Mouse (Mus musculus) gonadal fat pad, adult 2 months (tissue): Measurements from ENCODE around the gene Cabp1. TPM values are rescaled to one million over a fixed set of nuclear protein-coding genes. Genes with fewer than 3 reads are reported as not detected.
"Not testable (repeated sequence)": the region's sequence is repeated elsewhere in the genome, so short reads cannot be mapped to it uniquely, and the experiment has no call there.

Experiments
- DNase-seq: peaks from one replicate; pipeline ENCODE4 v3.0.0-alpha.2; 2012; ENCODE audit warnings: low read depth
- polyA plus RNA-seq: library from polyadenylated mRNA; depleted of rRNA; stranded (reverse); fragments of >200 nt; gene quantifications from 2 replicates; pipeline ENCODE4 v1.2.3, GENCODE M21; 2012

Cabp1 gene
- polyA plus RNA-seq, 1 experiment = 3.3 TPM

DNA sequence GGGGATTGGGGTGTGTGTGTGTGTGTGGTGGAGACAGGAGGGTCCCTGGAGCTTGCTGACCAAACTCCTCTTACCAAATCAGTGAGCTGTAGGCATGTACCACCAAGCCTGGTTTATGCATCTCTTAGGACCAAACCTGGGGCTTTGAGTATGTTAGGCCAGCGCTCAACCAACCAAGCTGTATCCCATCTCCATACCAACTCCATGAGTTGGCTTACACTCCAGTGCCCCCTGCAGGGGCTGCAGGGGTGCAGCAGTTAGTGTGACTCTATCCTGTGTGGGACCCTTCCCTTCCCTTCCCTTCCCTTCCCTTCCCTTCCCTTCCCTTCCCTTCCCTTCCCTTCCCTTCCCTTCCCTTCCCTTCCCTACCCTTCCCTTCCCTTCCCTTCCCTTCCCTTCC, 19.6 kb downstream of the Cabp1 start:
- DNase-seq = no peak

DNA sequence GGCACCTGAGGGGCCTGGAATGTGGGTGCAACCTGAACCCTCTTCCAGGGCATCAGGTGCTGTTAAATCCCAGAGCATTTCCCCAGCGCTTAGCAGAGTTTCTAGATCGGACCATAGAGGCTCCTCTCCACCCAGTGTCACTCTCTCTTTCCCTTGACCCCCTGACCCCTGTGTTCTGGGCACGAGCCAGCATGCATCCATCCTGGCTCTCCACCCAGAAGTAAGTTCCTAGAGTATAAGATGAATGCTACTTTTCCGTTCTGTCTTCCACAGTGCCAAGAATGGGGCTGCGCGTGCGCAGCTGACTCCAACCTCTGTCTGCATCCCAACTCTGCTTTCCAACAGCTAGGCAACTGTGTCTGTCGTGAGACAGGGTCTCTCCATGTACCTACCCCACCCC, 24.0 kb downstream of the Cabp1 start:
- DNase-seq = no peak

DNA sequence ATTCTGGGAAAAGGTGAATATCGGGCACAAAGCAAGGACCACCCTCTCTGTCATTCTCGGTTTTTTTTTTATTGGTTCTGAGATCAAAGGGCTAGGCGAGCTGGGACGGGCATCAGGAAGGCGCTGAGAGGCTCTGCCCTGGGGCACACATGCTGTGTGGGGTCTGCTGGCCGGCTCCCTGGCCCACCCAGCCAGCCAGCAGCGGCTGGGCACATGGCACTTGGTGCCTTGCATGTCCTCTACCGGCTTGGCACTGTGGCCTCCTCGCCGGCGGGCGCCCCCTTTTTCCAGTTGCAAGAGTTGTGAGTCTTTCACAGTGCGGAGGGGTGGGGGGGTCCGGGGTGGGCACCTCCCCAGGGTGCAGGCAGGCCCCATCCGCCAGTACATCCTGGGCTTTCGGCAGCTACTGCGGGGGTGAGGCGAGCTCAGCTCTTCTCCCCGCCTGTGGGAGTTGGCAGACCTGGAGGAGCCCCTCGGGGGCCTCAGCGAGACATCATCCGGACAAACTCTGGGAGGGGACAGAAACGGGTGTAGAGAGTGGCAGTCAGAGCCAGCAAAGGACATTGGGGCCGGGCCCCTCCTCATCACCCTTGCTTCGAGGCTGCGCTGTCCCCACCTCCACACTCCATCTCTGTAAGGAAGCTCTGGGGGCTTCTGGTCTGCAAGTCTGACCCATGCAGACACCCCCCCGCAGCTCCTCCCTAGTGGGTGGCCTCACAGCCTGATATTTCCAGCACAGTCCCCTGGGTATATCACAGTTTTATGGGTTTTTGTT, 25.4 kb downstream of the Cabp1 start:
- DNase-seq = no peak

DNA sequence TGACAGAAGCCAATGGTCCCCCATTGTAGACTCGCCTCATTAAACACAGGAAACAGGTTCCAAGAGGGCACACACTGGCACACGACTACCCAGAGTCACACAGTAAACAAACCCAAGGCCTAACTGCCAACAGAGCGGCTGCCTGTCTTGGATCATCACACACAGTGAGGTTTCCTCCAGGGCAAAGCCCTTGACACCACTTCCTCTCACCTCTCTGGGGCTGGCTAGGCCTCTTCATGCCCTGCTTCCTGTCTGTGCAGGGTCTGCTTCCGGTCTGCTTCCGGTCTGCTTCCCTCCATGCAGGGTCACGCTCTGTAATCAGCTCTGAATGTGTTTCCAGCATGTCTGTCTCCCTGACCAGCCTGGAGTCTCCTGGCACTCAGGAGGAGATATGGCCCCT, 26.8 kb downstream of the Cabp1 start:
- no peak for DNase-seq

DNA sequence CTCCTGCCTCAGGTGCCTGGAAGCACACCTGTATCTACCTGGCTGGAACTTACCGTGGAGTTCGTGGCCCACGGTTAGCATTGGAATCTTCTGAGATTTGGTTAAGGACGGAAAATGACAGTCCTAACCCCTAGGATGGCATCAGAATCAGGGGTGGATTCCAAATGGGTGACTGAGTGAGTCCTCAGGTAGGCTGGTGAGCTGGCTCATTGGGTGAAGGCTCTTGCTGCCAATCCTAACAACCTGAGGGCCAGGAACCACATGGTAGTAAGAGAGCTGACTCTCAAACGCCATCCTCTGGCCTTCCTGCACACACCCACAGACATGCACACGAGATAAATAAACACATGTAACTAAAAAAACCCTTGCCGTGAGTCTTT, 27.4 kb downstream of the Cabp1 start:
- DNase-seq = peak; percentile 80

DNA sequence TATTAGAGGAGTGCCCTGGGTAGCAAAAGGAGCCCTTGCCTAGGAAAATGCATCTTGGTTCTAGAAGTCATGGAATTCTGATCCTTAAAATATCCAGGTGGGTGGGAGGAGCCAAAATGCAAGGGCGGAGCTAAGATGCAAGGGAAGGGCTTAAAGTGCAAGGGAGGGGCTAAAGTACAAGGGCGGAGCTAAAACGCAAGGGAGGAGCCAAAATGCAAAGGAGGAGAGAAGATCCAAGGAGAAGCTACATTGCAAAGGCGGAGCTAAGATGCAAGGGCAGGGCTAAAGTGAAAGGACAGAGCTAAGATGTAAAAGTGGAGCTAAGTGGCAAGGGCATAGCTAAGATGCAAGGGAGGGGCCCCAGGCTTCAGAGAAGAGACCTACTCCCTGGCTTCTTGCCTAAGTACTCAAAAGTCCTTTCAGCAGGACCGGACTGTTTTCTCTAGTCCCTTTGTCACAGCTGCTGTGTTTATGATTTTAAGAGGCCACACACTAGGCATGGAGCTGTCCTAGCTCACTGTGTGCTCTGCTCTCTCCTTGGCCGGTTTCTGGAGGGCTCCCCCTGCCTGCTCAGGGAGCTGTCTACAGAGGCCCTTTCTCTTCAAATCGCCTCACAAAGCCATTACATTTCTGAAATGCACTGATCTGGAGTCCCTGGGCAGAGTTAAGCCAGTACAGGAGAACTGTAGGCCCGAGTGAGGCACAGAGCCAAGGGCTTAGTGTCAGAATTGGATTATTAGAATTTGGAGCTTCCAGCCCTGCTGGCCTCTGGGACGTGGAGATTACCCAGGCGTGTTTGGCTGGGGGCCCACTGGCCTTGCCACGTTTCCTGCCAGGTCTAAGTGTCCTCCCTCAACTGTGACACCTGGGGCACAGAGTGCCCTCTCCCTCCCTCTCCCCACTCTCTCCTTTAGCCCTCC, 28.0 kb downstream of the Cabp1 start:
- peak; percentile 77 for DNase-seq

DNA sequence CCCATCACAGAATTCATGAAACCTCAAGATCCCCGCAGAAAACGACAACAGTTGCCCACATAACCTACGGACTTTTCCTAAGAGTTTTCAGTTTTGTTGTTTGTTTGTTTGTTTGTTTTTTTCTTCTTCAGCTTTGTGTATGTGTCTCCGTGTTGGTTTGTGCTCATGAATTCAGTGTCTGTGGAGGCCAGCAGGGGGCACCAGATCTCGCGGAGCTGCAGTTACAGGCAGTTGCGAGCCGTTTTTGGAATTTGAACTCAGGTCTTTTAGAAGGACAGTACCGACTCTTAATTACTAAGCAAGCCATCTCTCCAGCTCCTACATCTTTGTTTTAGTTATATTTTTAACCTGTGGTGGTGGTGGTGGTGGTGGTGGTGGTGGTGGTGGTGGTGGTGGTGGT, 28.8 kb downstream of the Cabp1 start:
- no peak for DNase-seq

DNA sequence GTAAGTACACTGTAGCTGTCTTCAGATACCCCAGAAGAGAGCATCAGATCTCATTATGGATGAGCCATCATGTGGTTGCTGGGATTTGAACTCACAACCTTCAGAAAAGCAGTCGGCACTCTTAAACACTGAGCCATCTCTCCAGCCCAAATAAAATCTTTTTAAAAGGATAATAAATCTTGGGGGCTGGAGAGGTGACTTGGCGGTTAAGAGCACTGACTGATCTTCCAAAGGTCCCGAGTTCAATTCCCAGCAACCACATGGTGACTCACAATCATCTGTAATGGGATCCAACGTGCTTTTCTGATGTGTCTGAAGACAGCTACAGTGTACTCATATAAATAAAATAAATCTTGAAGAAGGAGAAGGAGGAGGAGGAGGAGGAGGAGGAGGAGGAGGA, 29.7 kb downstream of the Cabp1 start:
- not testable (repeated sequence) for DNase-seq

DNA sequence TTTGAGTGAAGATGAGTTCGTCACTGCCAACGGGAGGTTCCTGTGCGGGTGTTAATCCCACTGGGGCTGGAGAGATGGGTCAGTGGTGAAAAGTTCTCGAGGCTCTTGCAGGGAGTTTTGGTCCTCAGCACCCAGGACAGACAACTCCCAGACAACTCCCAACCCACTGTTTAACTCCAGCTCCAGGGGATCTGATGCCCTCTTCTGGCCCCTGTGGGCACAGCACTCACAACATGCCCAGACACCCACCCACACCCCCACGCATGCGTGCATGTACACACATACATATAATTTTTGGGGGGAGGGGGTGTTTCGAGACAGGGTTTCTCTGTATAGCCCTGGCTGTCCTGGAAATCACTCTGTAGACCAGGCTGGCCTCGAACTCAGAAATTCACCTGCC, 30.6 kb downstream of the Cabp1 start:
- DNase-seq = no peak

DNA sequence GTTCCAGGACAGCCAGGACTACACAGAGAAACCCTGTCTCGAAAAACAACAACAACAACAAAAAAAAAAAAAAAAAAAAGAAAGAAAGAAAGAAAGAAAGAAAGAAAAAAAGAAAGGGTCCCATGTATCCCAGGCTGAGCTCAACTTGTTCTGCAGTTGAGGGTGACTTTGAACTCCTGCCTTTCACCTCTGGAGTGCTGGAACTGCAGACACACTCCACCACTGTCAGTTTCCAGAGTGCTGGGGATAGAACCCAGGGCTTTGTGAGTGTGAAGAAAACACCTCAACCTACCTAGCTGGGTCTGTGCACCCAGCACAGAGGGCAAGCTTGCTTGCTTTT, 32.3 kb downstream of the Cabp1 start:
- not testable (repeated sequence) for DNase-seq

DNA sequence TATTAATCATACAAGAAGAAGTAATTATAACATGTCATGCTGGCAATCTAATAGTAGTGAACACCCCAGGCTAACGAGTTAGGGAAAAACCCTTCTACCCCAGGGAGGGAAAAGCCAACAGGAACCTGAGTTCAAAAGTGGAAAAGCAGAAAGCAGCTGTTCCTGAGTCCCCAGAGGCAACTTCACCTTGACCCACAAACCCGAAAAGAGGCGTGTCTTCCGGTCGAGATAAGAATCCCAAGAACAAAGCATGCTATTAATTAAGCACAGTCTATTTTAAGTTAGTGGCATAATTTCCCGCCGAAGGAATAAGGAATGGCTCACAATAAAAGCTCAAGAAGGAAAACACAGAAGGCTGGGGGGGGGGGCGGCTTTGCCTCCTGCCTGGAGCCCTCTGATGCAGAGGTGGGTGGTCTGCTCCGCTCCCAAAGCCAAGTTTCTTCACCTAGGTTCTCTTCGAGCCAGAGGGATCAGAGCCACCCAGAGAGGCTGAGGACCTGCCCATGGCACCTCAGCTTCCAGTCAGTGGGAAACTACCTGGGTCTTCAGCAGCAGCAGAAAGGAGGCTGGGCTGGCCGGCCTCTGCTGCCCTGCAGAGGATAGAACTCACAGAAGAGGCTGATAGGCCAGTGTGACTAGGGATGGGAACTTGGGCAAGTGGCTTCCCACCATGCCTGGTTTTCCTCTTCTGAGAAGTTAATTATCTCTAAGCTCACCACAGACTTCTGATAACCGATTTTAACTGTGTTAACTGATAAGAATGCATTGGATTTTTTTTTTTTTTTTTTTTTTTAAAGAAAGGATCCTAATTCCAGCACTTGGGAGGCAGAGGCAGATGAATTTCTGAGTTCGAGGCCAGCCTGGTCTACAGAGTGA, 32.9 kb downstream of the Cabp1 start:
- no peak for DNase-seq

DNA sequence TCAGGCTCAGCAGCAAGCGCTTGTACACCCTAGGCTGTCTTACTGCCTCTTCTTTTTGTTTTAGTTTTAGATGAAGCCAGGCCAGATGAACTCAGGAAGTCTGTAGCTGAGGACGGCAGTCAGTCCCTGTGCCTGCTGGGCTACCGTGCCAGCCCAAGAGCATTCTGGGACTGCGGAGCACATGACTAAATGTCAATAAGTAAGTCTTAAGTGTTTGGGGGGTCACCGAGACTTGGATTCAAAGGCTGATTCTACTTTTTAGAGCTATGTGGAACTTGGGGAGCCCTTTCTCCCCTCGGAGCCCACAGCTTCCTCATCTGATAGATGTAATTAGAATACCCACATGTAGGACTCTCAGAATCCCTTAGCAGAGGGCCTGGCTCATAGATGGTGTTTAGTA, 33.5 kb downstream of the Cabp1 start:
- DNase-seq = no peak

DNA sequence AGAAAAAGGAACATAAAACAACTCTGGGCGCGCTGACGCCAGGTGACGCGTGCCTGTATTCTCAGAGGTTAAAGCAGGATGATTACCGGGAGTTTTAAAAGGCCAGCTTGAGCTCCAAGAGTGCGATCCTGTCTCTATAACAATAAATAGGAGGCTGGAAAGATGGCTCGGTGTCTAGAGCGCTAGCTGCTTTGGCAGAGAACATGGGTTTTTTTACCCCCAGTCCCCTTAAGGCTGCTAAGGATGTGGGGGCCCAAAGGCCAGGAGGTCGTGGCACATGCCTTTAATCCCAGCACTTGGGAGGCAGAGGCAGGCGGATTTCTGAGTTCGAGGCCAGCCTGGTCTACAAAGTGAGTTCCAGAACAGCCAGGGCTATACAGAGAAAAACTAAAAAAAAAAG, 35.0 kb downstream of the Cabp1 start:
- DNase-seq = no peak

DNA sequence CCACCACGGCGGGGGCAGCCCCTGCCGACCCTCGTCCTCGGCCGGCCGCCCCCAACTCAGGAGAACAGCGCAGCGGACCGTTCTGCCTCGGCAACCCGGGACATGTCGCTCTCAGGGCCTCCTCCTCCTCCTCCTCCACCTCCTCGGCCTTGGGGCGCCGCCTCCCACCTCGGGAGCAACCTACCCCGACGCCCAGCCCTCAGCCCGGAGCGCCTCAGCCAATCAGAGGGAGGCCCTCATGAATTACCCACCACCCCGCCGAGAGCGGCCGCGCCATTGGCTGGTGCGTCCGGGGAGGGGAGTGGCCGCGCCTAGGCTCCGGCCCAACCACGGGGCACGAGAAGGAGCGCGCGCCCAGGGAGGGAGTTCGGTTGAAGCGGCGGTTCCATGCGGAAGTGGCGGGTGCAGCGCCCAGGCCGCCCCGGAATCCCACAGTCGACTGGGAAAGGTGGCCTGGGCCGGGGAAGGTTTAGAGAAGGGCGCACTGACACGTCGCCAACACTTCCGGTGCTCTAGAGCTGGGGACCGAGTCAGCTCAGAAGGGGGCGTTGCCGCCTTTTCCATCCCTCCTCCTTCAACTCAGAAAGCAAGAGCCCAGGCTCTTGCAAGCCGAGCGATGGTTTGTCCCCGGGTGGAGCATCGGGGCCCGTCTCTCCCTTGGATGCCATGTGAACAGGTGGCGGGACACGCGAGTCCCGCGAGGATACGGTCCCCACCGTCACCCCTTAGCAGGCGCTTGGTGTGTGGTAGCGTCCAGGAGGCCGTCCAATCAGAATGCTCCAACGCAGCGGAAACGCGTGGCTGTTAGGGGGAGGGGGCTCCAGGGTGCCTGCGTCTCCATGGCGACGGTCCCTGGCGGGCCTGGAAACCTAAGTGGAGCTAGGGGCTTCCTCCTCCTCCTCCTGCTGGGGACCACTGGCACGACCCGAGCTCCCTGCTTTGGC, 35.9 kb downstream of the Cabp1 start, which contains the start of gene Mlec:
TSS of gene Mlec (minus strand) at position 140 of the 944 bp plus-strand sequence.
- peak; percentile 65 for DNase-seq

DNA sequence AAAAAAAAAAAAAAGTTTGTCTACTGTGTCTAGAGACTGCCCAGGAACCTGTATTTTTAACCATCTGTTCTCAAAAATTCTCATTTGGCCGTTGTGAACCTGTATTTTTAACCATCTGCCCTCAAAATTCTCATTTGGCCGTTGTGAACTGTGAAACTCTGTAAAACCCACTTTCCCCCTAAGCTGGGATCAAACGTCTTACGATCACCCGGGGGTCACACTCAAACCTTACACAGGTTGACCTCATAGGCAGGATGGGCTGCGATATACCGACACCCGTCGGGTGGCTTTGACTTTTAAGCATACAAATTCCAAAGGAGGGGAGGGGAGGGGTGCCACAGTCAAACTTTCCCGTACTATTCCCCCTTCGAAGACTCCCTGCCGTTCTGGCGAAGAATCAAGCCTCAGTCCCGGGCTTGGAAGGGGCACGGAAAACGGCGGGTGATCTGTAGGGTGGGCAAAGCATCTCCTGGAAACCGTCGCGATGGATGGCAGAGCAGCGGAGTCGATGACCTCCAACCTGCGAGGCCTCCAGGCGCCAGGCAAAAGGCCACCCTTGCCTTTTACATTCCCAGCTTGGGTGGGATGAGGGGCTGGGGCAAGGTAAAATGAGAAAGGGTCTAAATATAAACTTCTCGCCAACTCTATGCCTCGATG, 37.1 kb downstream of the Cabp1 start:
- no peak for DNase-seq

DNA sequence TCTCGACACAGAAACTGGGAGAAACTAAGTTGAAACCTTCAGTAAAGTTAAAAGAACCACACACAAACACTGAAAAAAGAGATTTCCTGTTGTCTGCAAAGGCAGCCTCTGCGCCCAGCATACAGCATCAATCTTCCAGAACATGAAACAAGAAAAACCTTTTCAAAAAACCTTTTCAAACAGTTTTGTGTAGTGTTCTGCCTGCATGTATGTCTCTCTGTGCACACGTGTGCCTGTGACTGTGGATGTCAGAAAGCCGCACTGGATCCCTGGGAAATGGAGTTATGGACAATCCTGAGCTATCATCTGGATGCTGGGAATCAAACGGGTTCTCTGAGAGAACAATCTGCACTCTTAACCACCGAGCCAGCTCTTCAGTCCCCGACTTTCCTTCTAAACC, 37.8 kb downstream of the Cabp1 start:
- no peak for DNase-seq

DNA sequence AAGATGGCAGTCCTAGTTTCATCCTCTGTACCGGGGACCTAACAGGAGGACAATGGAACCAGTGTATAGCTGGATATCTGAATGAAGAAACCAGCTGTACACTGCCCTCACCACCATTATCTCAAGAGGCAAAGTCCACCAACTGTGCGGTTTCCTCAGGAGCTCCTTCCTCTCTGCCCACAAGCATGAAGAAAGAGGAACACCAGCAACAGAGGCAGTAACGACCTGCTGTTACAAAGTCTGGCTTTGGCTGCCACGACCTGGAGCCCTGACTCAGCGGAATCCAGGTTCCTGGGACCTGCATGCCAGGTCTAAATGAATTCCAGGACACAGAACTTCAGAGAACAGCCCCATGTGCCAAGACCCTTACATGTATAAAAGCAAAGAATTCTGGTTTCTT, 38.4 kb downstream of the Cabp1 start:
- no peak for DNase-seq

DNA sequence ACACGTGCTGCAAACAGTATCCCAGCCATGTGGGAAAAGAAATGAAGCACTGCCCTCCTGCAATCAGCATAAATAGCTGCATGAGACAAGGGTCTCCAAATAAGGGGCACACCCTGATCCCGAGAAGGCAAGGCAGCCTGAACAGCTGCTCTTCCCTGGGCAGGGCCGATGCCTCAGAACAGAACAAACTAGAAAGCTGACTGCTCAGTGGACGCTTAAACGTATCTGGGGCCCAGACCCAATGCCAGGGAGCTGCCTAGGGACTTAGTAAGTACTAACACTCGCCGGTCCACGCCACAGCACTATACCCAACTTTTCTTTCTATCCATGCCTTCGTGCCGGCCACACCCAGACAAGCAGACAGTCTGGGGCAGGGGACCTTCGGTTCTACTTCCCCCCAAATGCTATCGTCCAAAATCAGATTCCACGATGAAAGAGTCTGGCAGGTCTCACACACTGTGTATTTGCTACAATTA, 39.0 kb downstream of the Cabp1 start:
- no peak for DNase-seq

DNA sequence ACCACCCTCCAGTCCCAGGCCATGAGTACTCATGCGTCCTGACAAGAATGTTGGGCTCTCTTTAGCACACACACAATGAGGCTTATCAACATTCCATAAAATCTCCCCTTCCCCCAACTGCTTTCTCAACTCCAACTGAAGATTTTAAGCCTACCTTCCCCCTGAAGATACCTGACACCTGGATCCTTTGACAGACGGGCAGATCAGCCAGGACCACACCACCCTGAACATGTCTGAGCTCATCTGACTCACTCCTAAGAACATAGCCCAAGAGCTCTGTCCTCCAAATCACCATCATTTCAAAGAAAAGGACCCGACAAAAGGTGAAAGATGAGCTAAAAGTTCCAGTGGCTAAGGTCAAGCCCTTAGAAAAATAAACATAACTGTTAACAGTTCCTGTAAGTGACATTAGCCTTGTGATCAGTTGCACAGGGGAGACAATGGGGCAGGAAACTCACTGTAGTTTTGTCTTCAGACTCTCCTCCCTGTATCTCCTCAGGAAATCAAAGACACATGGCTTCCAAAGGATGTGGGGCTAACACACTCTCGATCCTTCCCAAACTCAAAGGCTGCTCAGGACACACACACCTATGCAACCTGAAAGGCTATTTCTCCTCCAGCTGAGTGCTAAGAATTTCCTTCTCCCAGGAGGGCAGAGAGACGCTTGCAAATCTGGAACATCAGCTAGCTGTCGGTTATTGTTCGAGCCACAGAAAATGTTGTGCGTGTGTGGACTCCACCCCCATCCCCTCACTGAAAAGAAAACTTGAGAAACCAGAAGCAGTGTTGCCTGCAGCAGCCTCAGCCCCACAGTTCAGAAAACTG, 41.8 kb downstream of the Cabp1 start:
- no peak for DNase-seq
